Mouse (Mus musculus) spleen, postnatal 10 days (tissue): ENCODE measurements around the gene BC025920.
A peak's percentile ranks its signal among the peaks of the same experiment; 100 is the strongest.

Source experiments
- DNase-seq, 2 experiments: peaks; one replicate each; pipeline ENCODE4 v3.0.0; 2021 to 2022; ENCODE audit warnings: low spot score in 2 of 2

BC025920 gene

GRCm38 (mm10) chr10:81574081-81575056 lies 31.7 kb upstream of the BC025920 start, which contains the start of gene Tle2:
Gene Tle2 (plus strand): TSS chr10:81574561.
- peak in 1 of 2 experiments; percentile 40 for DNase-seq

GRCm38 (mm10) chr10:81575208-81575631 lies 30.9 kb upstream of the BC025920 start:
- no peak for DNase-seq

DNA sequence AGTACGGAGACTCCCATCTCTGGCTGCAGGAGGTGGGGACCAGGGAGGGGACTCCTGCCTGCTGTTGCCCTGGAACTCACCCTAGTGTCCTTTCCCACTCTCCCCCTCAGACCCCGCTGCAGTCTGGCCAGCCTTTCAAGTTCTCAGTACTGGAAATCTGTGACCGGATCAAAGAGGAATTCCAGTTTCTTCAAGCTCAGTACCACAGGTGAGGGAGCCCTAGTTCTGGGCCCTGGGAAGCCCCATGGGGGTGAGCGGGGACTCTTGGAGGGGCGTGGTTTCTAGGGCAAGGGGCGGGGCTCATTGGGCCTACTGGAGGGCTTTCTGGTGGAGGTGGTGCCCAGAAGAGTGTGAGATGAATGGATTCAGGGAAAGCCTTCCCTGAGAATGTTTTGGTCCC lies 30.4 kb upstream of the BC025920 start:
- DNase-seq, result peak in 1 of 2 experiments; percentile 40

GRCm38 (mm10) chr10:81579967-81580366 lies 26.1 kb upstream of the BC025920 start:
- no peak for DNase-seq

DNA sequence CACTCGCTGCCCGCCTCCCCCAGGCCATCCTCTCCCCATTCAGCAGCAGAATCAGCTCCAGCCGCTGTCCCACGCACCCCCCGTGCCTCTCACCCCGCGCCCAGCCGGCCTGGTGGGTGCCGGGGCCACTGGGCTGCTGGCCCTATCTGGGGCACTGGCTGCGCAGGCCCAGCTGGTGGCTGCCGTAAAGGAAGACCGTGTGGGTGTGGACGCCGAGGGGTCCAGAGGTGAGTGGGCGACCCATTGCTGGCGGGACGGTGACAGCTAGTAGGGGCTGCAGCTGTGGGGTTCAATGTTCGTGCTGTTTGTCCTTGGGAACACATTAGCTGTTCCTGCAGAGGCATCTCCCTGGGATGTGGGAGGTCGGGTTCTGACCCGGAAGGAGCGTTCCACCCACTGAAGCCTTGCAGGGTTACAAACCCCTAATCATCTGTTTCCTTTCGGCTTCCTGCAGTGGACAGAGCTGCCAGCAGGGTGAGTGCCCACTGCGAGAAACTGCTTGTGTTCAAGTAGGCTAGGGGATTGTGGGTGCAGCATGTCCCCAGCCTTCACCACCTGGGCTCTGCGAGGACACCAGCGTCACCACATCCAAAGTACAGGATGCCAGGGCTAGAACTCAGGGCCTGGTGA lies 25.5 kb upstream of the BC025920 start:
- DNase-seq, result peak in 1 of 2 experiments; percentile 59

DNA sequence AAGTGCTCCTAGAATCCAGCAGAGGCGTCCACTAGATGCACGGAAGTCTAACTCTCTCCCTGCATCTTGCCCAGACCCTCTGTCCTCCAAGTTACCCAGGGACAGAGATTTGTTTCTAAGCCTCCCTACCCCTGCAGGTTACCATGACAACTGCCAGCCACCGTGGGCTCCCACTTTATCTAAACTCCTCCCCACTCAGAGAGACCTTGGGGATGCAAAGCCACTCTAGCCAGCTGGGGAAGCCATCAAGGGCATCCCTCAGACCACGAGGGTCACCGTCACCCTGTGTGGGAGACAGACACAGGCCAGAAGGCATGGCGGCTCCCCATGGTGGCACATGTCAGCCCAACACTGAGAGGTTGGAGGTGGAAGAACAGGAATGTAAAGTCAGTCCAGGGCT lies 22.7 kb upstream of the BC025920 start:
- no peak for DNase-seq

GRCm38 (mm10) chr10:81588739-81589138 lies 17.3 kb upstream of the BC025920 start:
- DNase-seq, result no peak

DNA sequence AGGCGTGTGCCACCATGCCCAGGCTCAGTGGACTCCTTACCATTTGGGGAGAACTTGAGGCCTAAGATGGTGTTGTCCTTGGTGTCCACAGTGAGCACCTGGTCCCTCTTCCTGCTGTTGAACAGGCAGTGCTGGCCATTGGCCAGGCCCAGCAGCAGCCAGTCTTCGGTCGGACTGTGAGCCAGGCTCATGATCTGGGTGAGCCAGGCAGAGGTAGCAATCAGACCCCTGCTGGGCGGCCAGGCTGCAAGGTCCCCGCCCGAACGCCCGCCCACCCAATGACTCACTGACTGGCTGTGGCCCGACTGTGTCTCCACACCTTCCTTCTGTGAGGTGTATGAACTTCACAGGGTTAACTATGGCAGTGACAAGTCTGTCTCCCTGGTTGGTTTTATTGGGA lies 14.2 kb upstream of the BC025920 start:
- DNase-seq, result no peak

DNA sequence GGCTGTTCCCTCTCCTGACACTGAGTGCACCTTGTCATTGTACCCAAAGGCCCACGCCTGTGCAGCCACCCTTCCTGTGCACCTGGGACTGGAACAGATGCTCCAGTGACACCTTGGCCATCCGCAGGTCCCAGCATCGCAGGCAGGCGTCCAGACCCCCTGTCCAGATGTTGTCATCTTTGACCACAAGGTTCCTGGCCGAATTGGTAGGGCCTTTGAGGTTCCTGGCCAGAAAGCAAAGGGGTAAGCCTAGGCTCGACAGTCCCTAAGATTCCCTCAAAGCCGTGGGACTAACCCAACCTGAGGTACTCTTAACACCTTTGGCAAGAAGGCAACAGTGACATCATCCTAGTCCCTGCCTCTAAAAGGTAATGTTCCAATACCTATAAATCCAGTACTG lies 13.4 kb upstream of the BC025920 start:
- no peak for DNase-seq

- no peak for DNase-seq
Observed at GRCm38 (mm10) chr10:81593223-81593622, 12.8 kb upstream of the BC025920 start.

DNA sequence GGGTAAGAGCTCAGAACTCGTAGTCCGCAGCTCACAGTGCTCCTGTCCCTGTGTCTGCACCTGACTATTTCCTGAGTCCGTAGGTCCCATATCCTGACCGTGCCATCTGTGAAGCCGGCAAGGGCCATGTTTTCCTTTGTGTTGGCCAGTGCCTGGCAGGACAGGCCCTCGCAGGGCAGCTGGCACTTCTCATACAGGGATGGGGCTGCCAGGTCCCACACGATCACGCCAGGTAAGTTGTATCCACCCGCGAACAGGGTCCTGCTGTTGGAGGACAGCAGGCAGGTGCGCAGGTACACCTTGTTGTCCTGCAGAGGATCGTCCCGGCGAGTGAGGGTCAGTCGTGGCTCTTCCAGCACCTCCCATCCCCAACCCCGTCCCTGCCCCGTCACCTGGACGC lies 12.1 kb upstream of the BC025920 start:
- no peak for DNase-seq

- no peak for DNase-seq
Observed at GRCm38 (mm10) chr10:81595599-81595998, 10.5 kb upstream of the BC025920 start.

- DNase-seq, result no peak
Observed at GRCm38 (mm10) chr10:81596611-81597010, 9.5 kb upstream of the BC025920 start.

DNA sequence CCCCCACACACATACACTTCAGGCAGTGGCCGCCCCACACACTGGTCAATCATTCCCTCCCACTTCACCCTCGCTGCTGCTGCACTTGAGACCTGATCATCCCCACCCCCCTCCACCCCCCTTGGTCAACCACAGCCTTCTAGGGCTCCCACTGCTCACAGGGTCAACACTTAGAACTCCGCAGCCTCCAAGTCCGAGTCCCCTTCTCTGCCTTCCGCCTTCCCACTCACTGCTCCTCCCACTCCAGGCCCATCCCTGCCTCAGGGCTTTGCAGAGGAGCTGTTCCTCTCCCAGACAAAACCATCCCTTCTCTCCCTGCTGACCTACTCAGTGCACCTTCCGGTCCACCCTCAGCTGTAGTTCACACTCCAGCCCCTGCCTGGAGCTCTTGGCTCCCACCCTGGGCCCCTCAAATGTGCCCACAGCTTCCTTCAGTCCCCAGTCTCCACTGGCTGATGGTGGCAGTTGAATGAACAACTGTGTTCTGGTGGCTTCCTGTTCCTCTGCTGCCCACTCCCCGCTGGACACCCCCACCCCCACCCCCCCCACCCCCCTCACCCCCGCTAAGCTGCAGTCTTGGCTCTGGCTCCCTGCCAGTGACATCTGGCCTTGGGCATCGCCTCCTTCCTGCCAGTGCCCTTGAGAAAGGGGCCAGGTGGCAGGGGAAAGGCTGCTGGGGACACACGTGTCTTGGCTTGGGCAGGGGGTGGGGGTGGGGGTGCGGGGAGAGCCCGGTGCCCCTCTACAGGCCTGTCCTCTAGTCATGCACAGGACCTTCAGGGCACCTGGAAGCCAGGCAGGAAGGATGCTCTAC lies 8.7 kb upstream of the BC025920 start:
- no peak for DNase-seq

GRCm38 (mm10) chr10:81598342-81598741 lies 7.7 kb upstream of the BC025920 start:
- DNase-seq, result no peak

GRCm38 (mm10) chr10:81598871-81599270 lies 7.2 kb upstream of the BC025920 start:
- DNase-seq, result no peak

- DNase-seq, result no peak
Observed at GRCm38 (mm10) chr10:81599630-81600029, 6.4 kb upstream of the BC025920 start.

DNA sequence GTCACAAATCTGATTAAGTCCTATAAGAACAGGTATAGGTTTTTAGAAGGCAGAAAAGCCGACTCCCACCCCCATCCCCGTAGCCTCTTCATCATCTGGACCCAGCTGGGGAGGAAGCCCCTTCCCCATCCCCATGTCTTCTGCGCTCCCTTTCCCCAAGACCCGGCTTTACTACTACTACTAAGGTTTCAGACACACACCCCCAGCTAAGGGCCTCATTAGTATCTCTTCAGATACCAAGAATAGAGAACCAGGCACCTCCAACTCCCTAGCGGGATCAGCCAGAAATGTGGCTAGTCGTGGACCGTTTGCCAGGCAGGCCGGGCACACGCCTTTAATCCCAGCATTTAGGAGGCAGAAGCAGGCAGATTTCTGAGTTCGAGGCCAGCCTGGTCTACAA lies 6.0 kb upstream of the BC025920 start:
- no peak for DNase-seq

- peak; percentile 72 to 92 for DNase-seq
Observed at GRCm38 (mm10) chr10:81600738-81601203, 5.3 kb upstream of the BC025920 start, which contains the start of gene Tle6. Gene Tle6 (minus strand): TSS chr10:81601073.

- no peak for DNase-seq
Observed at GRCm38 (mm10) chr10:81601396-81601905, 4.6 kb upstream of the BC025920 start.

DNA sequence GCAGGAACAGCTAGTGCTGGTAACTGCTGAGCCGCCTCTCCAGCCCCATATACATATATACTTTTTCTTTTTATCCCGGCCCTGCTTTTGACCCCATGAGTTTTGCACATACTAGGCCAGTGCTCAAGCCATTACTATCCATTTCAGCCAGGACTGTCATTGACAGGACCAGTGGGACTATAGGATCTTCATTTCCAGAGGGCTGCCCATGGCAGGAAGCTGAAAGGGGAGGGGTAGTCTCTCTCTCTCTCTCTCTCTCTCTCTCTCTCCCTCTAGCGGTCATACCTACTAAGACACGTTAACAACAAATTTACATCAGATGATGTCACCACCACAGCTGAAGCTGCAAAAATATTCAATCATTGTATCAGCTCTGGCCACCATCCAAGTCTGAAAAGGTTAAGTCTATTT lies 3.3 kb upstream of the BC025920 start:
- DNase-seq, result peak in 1 of 2 experiments; percentile 29
